Mouse (Mus musculus): ENCODE results near the gene Tbc1d9. TPM values are rescaled to one million over a fixed set of nuclear protein-coding genes. Genes with fewer than 3 reads are reported as not detected.

The Tbc1d9 gene
- 0.11 TPM for polyA plus RNA-seq (2017; shearing (Covaris generic))

DNA sequence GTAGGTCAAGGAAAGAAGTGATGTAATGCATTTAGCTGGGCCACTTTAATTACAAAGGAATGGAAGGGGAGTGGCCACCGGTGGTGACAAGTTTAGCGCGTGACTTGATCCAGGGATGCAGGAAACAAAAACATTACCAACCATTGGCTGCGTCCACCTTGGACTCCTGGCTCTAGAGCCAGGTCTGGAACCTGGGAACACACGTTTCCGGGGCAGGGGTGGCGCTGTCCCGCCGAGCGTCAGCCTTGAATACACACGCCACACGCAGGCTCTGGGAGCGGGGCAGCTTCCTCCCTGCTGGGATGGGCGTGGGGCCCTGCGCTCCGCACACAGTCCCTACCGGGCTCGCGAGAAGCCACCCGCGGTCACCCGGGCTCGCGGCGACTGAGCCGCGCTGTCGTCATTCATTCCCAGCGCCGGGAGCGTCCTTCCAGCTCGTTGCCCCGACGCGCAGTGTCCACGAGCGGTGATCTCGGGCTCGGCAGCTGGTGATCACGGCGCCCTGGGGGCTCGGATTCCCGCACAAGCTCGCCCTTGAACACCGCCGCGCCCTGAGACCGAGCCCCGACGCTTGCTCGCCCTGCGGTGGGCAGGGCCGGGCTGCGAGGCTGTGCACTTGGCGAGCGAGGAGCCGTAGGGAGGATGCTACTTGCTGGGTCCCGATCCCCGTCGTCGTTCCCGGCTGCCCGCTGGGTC, at the start of gene Tbc1d9:
Gene Tbc1d9 (plus strand): TSS at position 118 of the 696 bp plus-strand sequence.

DNA sequence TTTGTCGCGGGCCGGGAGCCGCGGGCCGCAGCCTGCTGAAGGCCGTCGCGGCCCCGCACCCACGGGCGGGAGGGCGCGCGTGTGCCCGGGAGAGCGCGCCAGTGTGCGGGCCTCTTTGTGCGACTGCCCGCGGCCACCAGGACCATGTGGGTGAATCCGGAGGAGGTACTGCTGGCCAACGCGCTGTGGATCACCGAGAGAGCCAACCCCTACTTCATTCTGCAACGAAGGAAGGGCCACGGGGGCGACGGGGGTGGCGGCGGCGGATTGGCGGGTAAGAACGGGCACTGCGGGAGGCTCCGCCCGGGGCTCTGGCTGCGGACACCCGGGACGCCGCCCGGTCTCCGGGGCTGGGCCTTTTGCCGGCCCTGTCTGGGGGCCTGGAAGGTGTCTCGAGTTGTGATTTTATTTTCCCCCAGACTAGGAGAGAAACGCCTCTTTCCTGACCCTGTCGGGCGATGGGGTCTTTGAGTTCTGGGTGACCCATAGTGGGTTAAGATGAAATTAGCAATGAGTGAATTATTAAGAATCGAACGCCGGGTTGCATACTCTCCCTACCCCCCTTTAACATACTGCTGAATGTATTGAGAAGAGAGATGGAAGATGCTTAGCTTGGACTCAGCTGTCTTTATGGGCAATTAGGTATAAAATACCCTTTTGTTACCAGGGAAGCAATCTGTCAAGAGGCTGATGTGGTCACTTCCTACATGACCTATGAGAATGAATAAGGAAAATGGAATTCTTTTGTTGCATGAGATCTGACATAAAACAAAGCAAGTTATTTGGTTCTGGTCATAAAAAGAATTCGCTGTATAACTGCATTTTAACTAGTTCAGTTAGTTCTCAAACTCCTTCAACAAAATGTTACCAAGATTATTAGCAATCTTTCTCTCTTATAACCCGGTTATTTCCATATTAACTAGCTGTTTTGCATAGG, 1.0 kb downstream of the Tbc1d9 start, which contains the start of gene Gm10645:
Gene Gm10645 (minus strand): TSS at position 240 of the 937 bp plus-strand sequence.

DNA sequence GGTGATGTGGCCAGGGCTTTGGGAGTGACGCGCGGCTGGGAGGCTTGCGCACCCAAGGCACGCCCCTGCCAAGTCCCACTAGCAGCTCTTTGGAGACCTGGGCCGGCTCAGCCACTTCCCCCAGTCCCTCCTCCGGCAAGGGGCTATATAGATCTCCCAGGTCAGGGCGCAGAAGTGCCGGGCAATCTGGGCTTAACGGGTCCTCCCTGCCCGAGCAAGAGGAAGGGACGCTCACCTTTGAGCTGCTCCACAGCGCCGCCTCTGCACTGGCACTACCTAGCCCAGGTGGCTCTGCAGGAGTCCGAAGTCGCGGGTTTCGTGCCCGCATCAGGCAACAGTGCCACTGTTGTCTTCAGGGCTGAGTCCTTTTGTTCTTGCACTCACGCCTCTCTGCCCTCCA, 125.0 kb downstream of the Tbc1d9 start, which contains the start of gene Ucp1:
Gene Ucp1 (plus strand): TSS at position 177 of the 400 bp plus-strand sequence.

Other genes with a start within 250 kb of the Tbc1d9 start
- not detected for gene Gm10645, start 818 bp downstream of the Tbc1d9 start, polyA plus RNA-seq (2017; shearing (Covaris generic))
- gene Ucp1, start 125.0 kb downstream of the Tbc1d9 start, polyA plus RNA-seq (2017; shearing (Covaris generic)): not detected
- gene Elmod2, start 167.1 kb downstream of the Tbc1d9 start, polyA plus RNA-seq (2017; shearing (Covaris generic)): 14.6 TPM
- gene Mgat4d, start 183.1 kb downstream of the Tbc1d9 start, polyA plus RNA-seq (2017; shearing (Covaris generic)): not detected
- 0.20 TPM for gene Clgn, start 224.5 kb downstream of the Tbc1d9 start, polyA plus RNA-seq (2017; shearing (Covaris generic))